ENCODE assay signal across 27 mouse cellular contexts in genomic region chr15:5238073-5238472, GRCm38 (mm10). TPM values are rescaled to one million over a fixed set of nuclear protein-coding genes. Genes with fewer than 3 reads are reported as not detected.
DNase-seq lines count a peak whose midpoint lies in the region; ATAC-seq and TF ChIP-seq lines count a peak whose summit lies in the region.
"Had no signal": no experiment of that assay in that cellular context is flagged by ENCODE, and none has a peak within 500 bp of the region (broad histone marks: within the 10 kb centered on the region; RNA-seq: fewer than 3 reads in every experiment).

No protein-coding gene starts in this region.

- no peak overlapping the region for H3K9ac ChIP-seq in liver, embryonic 11.5 days (ENCODE audit: low read depth, low read length)
- H3K9ac ChIP-seq: embryonic facial prominence, embryonic 15.5 days; forebrain, embryonic 13.5 days; hindbrain, embryonic 15.5 days; kidney, embryonic 15.5 days; midbrain, embryonic 13.5 days; neural tube, embryonic 15.5 days had no signal

- H3K27ac ChIP-seq in gastrocnemius, adult 2 months, result peak overlapping the region; percentile 85
- H3K27ac ChIP-seq in liver, embryonic 11.5 days (ENCODE audit: low read depth, low read length), result no peak overlapping the region
- H3K27ac ChIP-seq in small intestine, adult 2 months (ENCODE audit: insufficient read depth, low read depth, low read length), result peak overlapping the region; percentile 7; the same call in 1 of the 2 replicates
- H3K27ac ChIP-seq: embryonic facial prominence, embryonic 10.5 days; embryonic facial prominence, embryonic 15.5 days; forebrain, embryonic 13.5 days; hindbrain, embryonic 10.5 days; hindbrain, embryonic 15.5 days; kidney, embryonic 15.5 days; macrophage; midbrain, embryonic 13.5 days; neural tube, embryonic 15.5 days had no signal

- WGBS in liver, embryonic 11.5 days, result 59% methylated on average over 7 of the region's 7 CpGs
- 32% methylated on average over 7 of the region's 7 CpGs for WGBS in small intestine, adult 2 months

- no peak for TF ChIP-seq POLR2A in small intestine, adult 2 months (IDR thresholded peaks at IDR 0.05; ENCODE audit: low read depth, low read length)

- H3K4me2 ChIP-seq in liver, embryonic 11.5 days, result peak overlapping the region; percentile 10; the same call in 1 of the 2 replicates
- H3K4me2 ChIP-seq: embryonic facial prominence, embryonic 15.5 days; forebrain, embryonic 13.5 days; heart, embryonic 11.5 days; hindbrain, embryonic 15.5 days; kidney, embryonic 15.5 days; midbrain, embryonic 13.5 days; neural tube, embryonic 15.5 days had no signal

- no peak for DNase-seq in gastrocnemius, adult 2 months
- DNase-seq in gastrocnemius, postnatal 10 days, result no peak
- DNase-seq in liver, embryonic 11.5 days (ENCODE audit: low spot score), result no peak
- no peak for DNase-seq in liver
- DNase-seq in MEL-GATA-1-ER (ENCODE audit: extremely low read depth, low read depth), result peak; percentile 8
- no peak for DNase-seq in ovary, postnatal 10 days (ENCODE audit: low spot score)
- DNase-seq: adrenal gland, adult 2 months; adrenal gland, postnatal 36 days; cerebellum, adult 8-10 months; cerebellum, postnatal 25 days; kidney, postnatal 25 days; lung, adult 18-20 months; lung, postnatal 10 days; right cerebral cortex, postnatal 25 days; spleen, adult 18-20 months had no signal

- no peaks in the 10 kb centered on the region for H3K36me3 ChIP-seq in liver, embryonic 11.5 days (ENCODE audit: control insufficient read depth, insufficient read depth, low read length)
- H3K36me3 ChIP-seq in small intestine, adult 2 months (ENCODE audit: control insufficient read depth, insufficient read depth, low read length), result peaks cover 30% of the 10 kb centered on the region
- H3K36me3 ChIP-seq: embryonic facial prominence, embryonic 10.5 days; embryonic facial prominence, embryonic 15.5 days; hindbrain, embryonic 10.5 days; hindbrain, embryonic 15.5 days; kidney, embryonic 15.5 days; midbrain, embryonic 13.5 days; neural tube, embryonic 15.5 days had no signal

- TF ChIP-seq CTCF in gastrocnemius, adult 2 months (IDR thresholded peaks at IDR 0.05), result no peak
- no peak for TF ChIP-seq CTCF in small intestine, adult 2 months (IDR thresholded peaks at IDR 0.05; ENCODE audit: extremely low read depth, insufficient read length, insufficient replicate concordance, low read depth, low read length)

- peaks cover 28% of the 10 kb centered on the region for H3K4me1 ChIP-seq in liver, embryonic 11.5 days (replicated peaks; ENCODE audit: control insufficient read depth, insufficient read depth, low read length)
- peaks cover 12% of the 10 kb centered on the region; the same call in 1 of the 2 replicates for H3K4me1 ChIP-seq in small intestine, adult 2 months (ENCODE audit: control insufficient read depth, insufficient read depth, insufficient read length, low read length)

- H3K9me3 ChIP-seq in liver, embryonic 11.5 days (ENCODE audit: control insufficient read depth, low read length), result no peaks in the 10 kb centered on the region
- H3K9me3 ChIP-seq: embryonic facial prominence, embryonic 10.5 days; embryonic facial prominence, embryonic 15.5 days; forebrain, embryonic 13.5 days; hindbrain, embryonic 10.5 days; hindbrain, embryonic 15.5 days; kidney, embryonic 15.5 days; midbrain, embryonic 13.5 days; neural tube, embryonic 15.5 days had no signal

- H3K27me3 ChIP-seq in liver, embryonic 11.5 days (replicated peaks; ENCODE audit: control insufficient read depth, insufficient read depth, low read length), result peaks cover 10% of the 10 kb centered on the region
- no peaks in the 10 kb centered on the region for H3K27me3 ChIP-seq in small intestine, adult 2 months (ENCODE audit: control insufficient read depth, insufficient read depth, low read length)

- peak overlapping the region; percentile 9; the same call in 1 of the 2 replicates for H3K4me3 ChIP-seq in gastrocnemius, adult 2 months
- H3K4me3 ChIP-seq in liver, embryonic 11.5 days (ENCODE audit: low read depth, low read length), result no peak overlapping the region
- no peak overlapping the region for H3K4me3 ChIP-seq in small intestine, adult 2 months (ENCODE audit: low read depth, low read length)
- H3K4me3 ChIP-seq: embryonic facial prominence, embryonic 10.5 days; embryonic facial prominence, embryonic 15.5 days; forebrain, embryonic 13.5 days; hindbrain, embryonic 10.5 days; hindbrain, embryonic 15.5 days; kidney, embryonic 15.5 days; midbrain, embryonic 13.5 days; neural tube, embryonic 15.5 days had no signal

- no peak for ATAC-seq in liver, embryonic 11.5 days (replicated peaks; ENCODE audit: low FRiP score)
- ATAC-seq: forebrain, embryonic 13.5 days; intestine, embryonic 16.5 days; midbrain, embryonic 13.5 days had no signal

- intact Hi-C loops in gastrocnemius, adult 2 months (cut with DNase I), result loop anchor here (5.0 kb wide), 1 partner anchor 839 kb away; no protein-coding TSS in a partner anchor

RNA-seq across cellular contexts. Expression of gene Ptger4, which starts 5.9 kb away (rescaled TPM):
- total RNA-seq in gastrocnemius, adult 2 months (2021), result 1 to 10 TPM; 1.2 to 1.9 TPM
- 1 to 10 TPM in 1 of 2 experiments, under 1 TPM in 1; 0.94 to 1.5 TPM for total RNA-seq in gastrocnemius, postnatal 10 days (2021)
- 5.1 and 5.8 TPM in 2 replicates for polyA plus RNA-seq in liver, embryonic 11.5 days (2014; fragmentation: Nextera tagmentation; extraction: Ambion mirVana)
- polyA plus RNA-seq in small intestine, adult 2 months (2012; rRNA removed), result 37.8 and 85.6 TPM in 2 replicates

RNA-seq across cellular contexts. Expression of gene Ttc33, which starts 52.7 kb away (rescaled TPM):
- 10 to 100 TPM; 61.6 to 67.4 TPM for total RNA-seq in gastrocnemius, adult 2 months (2021)
- 10 to 100 TPM; 34.9 to 35.4 TPM for total RNA-seq in gastrocnemius, postnatal 10 days (2021)
- 29.2 and 32.3 TPM in 2 replicates for polyA plus RNA-seq in liver, embryonic 11.5 days (2014; fragmentation: Nextera tagmentation; extraction: Ambion mirVana)
- 0.76 and 1.4 TPM in 2 replicates for polyA plus RNA-seq in small intestine, adult 2 months (2012; rRNA removed)
